8 mouse cellular contexts compared by ENCODE assay signal in the genomic region with DNA sequence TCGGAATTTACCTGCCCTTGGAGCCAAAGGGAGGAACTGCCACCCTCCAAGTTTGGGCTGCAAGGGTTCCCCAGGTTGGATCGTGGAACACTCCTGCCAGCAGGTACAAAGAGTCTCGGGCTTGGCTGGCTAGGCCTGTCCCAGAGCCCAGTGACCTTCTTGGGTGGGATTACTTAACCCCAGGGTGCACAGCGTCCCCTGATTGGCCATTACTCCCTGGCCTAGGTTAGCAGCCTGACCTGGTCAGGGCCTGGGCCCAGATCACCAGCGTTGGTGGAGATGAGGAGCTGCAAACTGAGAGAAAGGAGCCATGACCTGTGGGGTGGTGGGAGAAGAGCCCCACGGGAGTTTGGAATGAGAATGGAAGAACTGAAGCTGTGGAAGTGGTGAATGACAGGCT. TPM values are rescaled to one million over a fixed set of nuclear protein-coding genes. Genes with fewer than 3 reads are reported as not detected.
DNase-seq lines count a peak whose midpoint lies in the region; ATAC-seq and TF ChIP-seq lines count a peak whose summit lies in the region.

No protein-coding gene starts in this region.

- H3K27ac ChIP-seq in heart, adult 2 months: peak overlapping the region; percentile 86
- H3K27ac ChIP-seq in forebrain, embryonic 15.5 days (replicated peaks): no peak overlapping the region
- H3K27ac ChIP-seq in liver, embryonic 12.5 days: no peak overlapping the region; the same call in 1 of the 2 replicates

- H3K36me3 ChIP-seq in heart, adult 2 months (ENCODE audit: control insufficient read depth, insufficient read depth, low read length): no peaks in the 10 kb centered on the region; the same call in 1 of the 2 replicates
- H3K36me3 ChIP-seq in forebrain, embryonic 15.5 days: no peaks in the 10 kb centered on the region
- H3K36me3 ChIP-seq in liver, embryonic 12.5 days: no peaks in the 10 kb centered on the region

- peaks cover 2% of the 10 kb centered on the region for H3K79me2 ChIP-seq in heart, adult 2 months (replicated peaks; ENCODE audit: control insufficient read depth, insufficient read depth, low read length)

- no peaks in the 10 kb centered on the region for H3K9me3 ChIP-seq in forebrain, embryonic 15.5 days
- no peaks in the 10 kb centered on the region for H3K9me3 ChIP-seq in liver, embryonic 12.5 days (replicated peaks)

- H3K4me2 ChIP-seq in forebrain, embryonic 15.5 days (replicated peaks): peak overlapping the region; percentile 93
- H3K4me2 ChIP-seq in liver, embryonic 12.5 days: peak overlapping the region; percentile 97

- H3K4me1 ChIP-seq in heart, adult 2 months (ENCODE audit: control insufficient read depth, insufficient read depth, low read length): peaks cover 19% of the 10 kb centered on the region
- peaks cover 27% of the 10 kb centered on the region for H3K4me1 ChIP-seq in forebrain, embryonic 15.5 days
- peaks cover 45% of the 10 kb centered on the region for H3K4me1 ChIP-seq in liver, embryonic 12.5 days

- DNase-seq in heart, adult 2 months: no peak
- no peak for DNase-seq in heart, adult 8-10 months (ENCODE audit: low spot score)
- peak; percentile 18 for DNase-seq in 3134 (ENCODE audit: extremely low read depth, insufficient read length, low spot score)
- no peak for DNase-seq in cerebellum, postnatal 36 days
- no peak for DNase-seq in Muller cell, postnatal 12 days (ENCODE audit: inconsistent ontology term)

- TF ChIP-seq POLR2A in heart, adult 2 months (IDR thresholded peaks at IDR 0.05; ENCODE audit: insufficient read depth, low read depth, low read length): no peak

- no peak for TF ChIP-seq CTCF in heart, adult 2 months (IDR thresholded peaks at IDR 0.05)

- H3K27me3 ChIP-seq in heart, adult 2 months (ENCODE audit: control insufficient read depth, insufficient read depth, low read length): no peaks in the 10 kb centered on the region
- no peaks in the 10 kb centered on the region for H3K27me3 ChIP-seq in forebrain, embryonic 15.5 days
- no peaks in the 10 kb centered on the region for H3K27me3 ChIP-seq in liver, embryonic 12.5 days (replicated peaks)

- TF ChIP-seq EP300 in heart, adult 2 months (IDR thresholded peaks at IDR 0.05; ENCODE audit: insufficient read depth, low read depth, low read length): no peak

- H3K9ac ChIP-seq in heart, adult 2 months (ENCODE audit: low read depth, low read length): 0 out of 2 replicates have a peak overlapping the region, but pooled peaks have one; percentile 2
- no peak overlapping the region for H3K9ac ChIP-seq in forebrain, embryonic 15.5 days (replicated peaks)
- H3K9ac ChIP-seq in liver, embryonic 12.5 days: peak overlapping the region; percentile 51; the same call in 1 of the 2 replicates

- ATAC-seq in forebrain, embryonic 15.5 days (replicated peaks): no peak
- peak; percentile 14 for ATAC-seq in liver, embryonic 12.5 days
- ATAC-seq in frontal cortex, adult (ENCODE audit: low TSS enrichment): no peak

- H3K4me3 ChIP-seq in heart, adult 2 months: peak overlapping the region; percentile 75; the same call in 1 of the 2 replicates
- peak overlapping the region; percentile 70; the same call in 1 of the 2 replicates for H3K4me3 ChIP-seq in forebrain, embryonic 15.5 days
- peak overlapping the region; percentile 66 for H3K4me3 ChIP-seq in liver, embryonic 12.5 days

- WGBS in heart, adult 2 months: 56% methylated on average over 6 of the region's 6 CpGs
- 32% methylated on average over 6 of the region's 6 CpGs for WGBS in forebrain, embryonic 15.5 days
- 49% methylated on average over 6 of the region's 6 CpGs for WGBS in liver, embryonic 12.5 days (ENCODE audit: insufficient replicate concordance)

- intact Hi-C loops in heart, adult 2 months (cut with DNase I): loop anchor here (5.0 kb wide), 1 partner anchor 36 kb away; no protein-coding TSS in a partner anchor

RNA-seq across cellular contexts. Expression of gene Slc12a7, which starts 30.0 kb away (rescaled TPM):
- total RNA-seq in heart, adult 2 months (2021): 100 to 1,000 TPM; 177 to 190 TPM
- polyA plus RNA-seq in heart, adult 2 months (2012; rRNA removed): 154 and 215 TPM in 2 replicates
- 100 to 1,000 TPM; 207 to 245 (median 212) TPM for total RNA-seq in heart, adult 8-10 months (2022)
- polyA plus RNA-seq in forebrain, embryonic 15.5 days (2015; fragmentation: Nextera tagmentation; extraction: Ambion mirVana): 16.3 and 18.4 TPM in 2 replicates
- 10.8 and 11.1 TPM in 2 replicates for polyA plus RNA-seq in liver, embryonic 12.5 days (2016; fragmentation: Nextera tagmentation; extraction: Ambion mirVana)

RNA-seq across cellular contexts. Expression of gene Slc6a19, which starts 58.3 kb away (rescaled TPM):
- not detected for total RNA-seq in heart, adult 2 months (2021)
- polyA plus RNA-seq in heart, adult 2 months (2012; rRNA removed): 0.08 TPM in 1 of 2 replicates, not detected in the other
- not detected for total RNA-seq in heart, adult 8-10 months (2022)
- polyA plus RNA-seq in forebrain, embryonic 15.5 days (2015; fragmentation: Nextera tagmentation; extraction: Ambion mirVana): 0.06 TPM in 1 of 2 replicates, not detected in the other
- polyA plus RNA-seq in liver, embryonic 12.5 days (2016; fragmentation: Nextera tagmentation; extraction: Ambion mirVana): 0.45 and 0.47 TPM in 2 replicates
